Mouse (Mus musculus): ENCODE data around the gene Bax. TPM values are rescaled to one million over a fixed set of nuclear protein-coding genes. Genes with fewer than 3 reads are reported as not detected.

Bax gene
- total and polyA plus RNA-seq, 2 experiments from 2014 or later = 131 to 253 TPM

- TF ChIP-seq CTCF (IDR thresholded peaks at IDR 0.05; ENCODE audit: low read depth) = no peak
- Histone ChIP-seq H3K27ac (no peak overlapping the region), H3K4me2 (ENCODE audit: low read depth, low read length) (no peak overlapping the region), H3K4me3 (ENCODE audit: low read length) (no peak overlapping the region), H3K9ac (replicated peaks; ENCODE audit: low read length) (no peak overlapping the region), H3K4me1 (ENCODE audit: insufficient read depth, low read length) (no peaks in the 10 kb centered on the region), H3K27me3 (ENCODE audit: insufficient read depth, low read length) (peaks cover 25% of the 10 kb centered on the region), H3K36me3 (ENCODE audit: insufficient read depth, low read length) (peaks cover 40% of the 10 kb centered on the region), H3K9me3 (ENCODE audit: low read length) (no peaks in the 10 kb centered on the region)
- ATAC-seq (no peak), DNase-seq (ENCODE audit: low spot score) (no peak)
- WGBS = 17% methylated on average over 27 of the region's 27 CpGs
These were observed 46.7 kb downstream of the Bax start for GRCm38 (mm10) chr7:45419859-45420614.

DNA sequence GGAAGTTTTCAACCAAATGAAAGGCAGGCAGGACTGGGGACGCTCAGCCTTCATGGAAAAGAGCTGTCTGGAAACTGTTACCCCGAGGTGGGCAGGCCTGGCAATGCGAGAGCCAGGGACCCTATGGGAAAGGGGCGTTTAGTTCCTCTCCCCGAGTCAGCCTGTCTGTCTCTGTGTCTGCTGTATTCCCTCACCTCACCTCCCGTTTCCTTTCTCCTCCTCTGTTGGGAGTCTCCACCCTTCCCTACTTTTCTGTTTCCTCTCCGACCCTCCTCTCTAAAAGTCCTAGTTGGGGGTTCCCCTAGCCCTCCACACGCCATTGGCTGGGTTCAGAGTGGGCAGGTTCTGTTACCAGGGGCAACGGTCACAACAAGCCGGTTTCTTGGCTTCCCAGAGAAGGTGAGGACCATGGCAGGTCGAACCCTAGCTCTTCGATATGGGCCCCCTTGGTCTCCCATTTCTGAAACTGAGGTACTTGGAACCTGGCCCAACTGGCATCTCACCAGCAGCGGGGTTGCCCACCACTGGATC, 48.7 kb downstream of the Bax start:
- no peak overlapping the region for H3K4me2 ChIP-seq (ENCODE audit: low read depth, low read length)
- peaks cover 45% of the 10 kb centered on the region for H3K27me3 ChIP-seq (ENCODE audit: insufficient read depth, low read length)
- no peak for ATAC-seq
- no peak for TF ChIP-seq CTCF (IDR thresholded peaks at IDR 0.05; ENCODE audit: low read depth)
- H3K9ac ChIP-seq (replicated peaks; ENCODE audit: low read length) = no peak overlapping the region
- H3K36me3 ChIP-seq (ENCODE audit: insufficient read depth, low read length) = peaks cover 21% of the 10 kb centered on the region
- no peak overlapping the region for H3K4me3 ChIP-seq (ENCODE audit: low read length)
- no peaks in the 10 kb centered on the region for H3K9me3 ChIP-seq (ENCODE audit: low read length)
- DNase-seq (ENCODE audit: low spot score) = no peak
- peaks cover 10% of the 10 kb centered on the region for H3K4me1 ChIP-seq (ENCODE audit: insufficient read depth, low read length)
- WGBS = 10% methylated on average over 13 of the region's 13 CpGs
- H3K27ac ChIP-seq = no peak overlapping the region

GRCm38 (mm10) chr7:45415636-45416035, 51.1 kb downstream of the Bax start:
- H3K36me3 ChIP-seq (ENCODE audit: insufficient read depth, low read length) = no peaks in the 10 kb centered on the region
- peaks cover 10% of the 10 kb centered on the region for H3K4me1 ChIP-seq (ENCODE audit: insufficient read depth, low read length)
- ATAC-seq = no peak
- no peak for TF ChIP-seq CTCF (IDR thresholded peaks at IDR 0.05; ENCODE audit: low read depth)
- H3K9ac ChIP-seq (replicated peaks; ENCODE audit: low read length) = no peak overlapping the region
- peaks cover 59% of the 10 kb centered on the region for H3K27me3 ChIP-seq (ENCODE audit: insufficient read depth, low read length)
- no peaks in the 10 kb centered on the region for H3K9me3 ChIP-seq (ENCODE audit: low read length)
- WGBS = 14% methylated on average over 37 of the region's 37 CpGs
- H3K4me2 ChIP-seq (ENCODE audit: low read depth, low read length) = peak overlapping the region; percentile 1; the same call in 1 of the 2 replicates
- H3K4me3 ChIP-seq (ENCODE audit: low read length) = peak overlapping the region; percentile 10; the same call in 1 of the 2 replicates
- H3K27ac ChIP-seq = no peak overlapping the region
- DNase-seq (ENCODE audit: low spot score) = no peak

- DNase-seq (ENCODE audit: low spot score) (no peak), ATAC-seq (no peak)
- H3K9ac ChIP-seq (replicated peaks; ENCODE audit: low read length) = no peak overlapping the region
- no peaks in the 10 kb centered on the region for H3K9me3 ChIP-seq (ENCODE audit: low read length)
- TF ChIP-seq CTCF (IDR thresholded peaks at IDR 0.05; ENCODE audit: low read depth) = no peak
- no peak overlapping the region for H3K4me2 ChIP-seq (ENCODE audit: low read depth, low read length)
- 44% methylated on average over 12 of the region's 12 CpGs for WGBS
- H3K4me1 ChIP-seq (ENCODE audit: insufficient read depth, low read length) = peaks cover 10% of the 10 kb centered on the region
- H3K4me3 ChIP-seq (ENCODE audit: low read length) = no peak overlapping the region
- peaks cover 62% of the 10 kb centered on the region for H3K27me3 ChIP-seq (ENCODE audit: insufficient read depth, low read length)
- no peak overlapping the region for H3K27ac ChIP-seq
- no peaks in the 10 kb centered on the region for H3K36me3 ChIP-seq (ENCODE audit: insufficient read depth, low read length)
These were observed 51.9 kb downstream of the Bax start for GRCm38 (mm10) chr7:45414740-45415224.

DNA sequence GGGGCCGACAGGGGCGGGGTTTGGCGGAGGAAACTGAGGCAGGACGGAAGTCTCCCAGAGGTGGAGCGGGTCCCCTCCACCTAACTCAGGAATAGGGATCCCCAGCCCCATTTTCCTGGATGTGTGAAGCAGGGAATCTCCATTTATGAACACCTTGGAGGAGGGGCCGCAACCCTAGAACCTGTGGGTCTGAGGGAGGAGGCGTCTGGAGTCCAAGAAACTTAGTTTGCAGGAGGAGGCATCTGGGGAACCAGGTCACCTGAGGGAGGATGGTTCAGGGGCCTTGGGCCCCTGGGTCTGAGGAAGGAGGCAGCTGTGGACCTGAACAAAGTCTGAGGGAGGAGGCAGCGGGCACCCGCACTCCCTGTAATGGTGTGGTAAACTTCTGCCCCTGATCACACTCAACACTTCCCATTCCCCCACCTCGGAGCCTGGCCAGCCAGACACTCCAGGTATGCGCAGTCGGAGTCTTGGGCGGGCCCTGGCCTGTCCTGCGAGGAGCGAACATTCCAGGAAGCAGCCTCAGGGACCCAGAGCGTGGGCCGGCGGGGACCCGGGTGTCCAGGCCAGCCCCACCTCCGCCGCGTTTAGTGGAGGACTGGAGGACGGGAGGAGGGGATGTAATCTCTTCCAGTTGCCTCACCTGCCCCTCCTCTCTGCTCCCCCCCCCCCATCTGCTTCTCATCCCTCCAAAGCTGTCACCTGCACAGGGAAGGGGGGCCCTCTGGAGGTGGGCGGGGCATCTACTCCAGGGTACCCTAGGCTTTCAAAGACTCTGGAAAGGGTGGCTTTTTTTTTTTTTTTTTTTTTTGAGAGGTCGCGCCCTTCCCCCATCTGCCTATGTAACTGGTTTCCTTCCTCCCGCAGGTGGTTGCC, 52.6 kb downstream of the Bax start:
- no peak for DNase-seq (ENCODE audit: low spot score)
- no peaks in the 10 kb centered on the region for H3K9me3 ChIP-seq (ENCODE audit: low read length)
- H3K27me3 ChIP-seq (ENCODE audit: insufficient read depth, low read length) = peaks cover 69% of the 10 kb centered on the region
- H3K9ac ChIP-seq (replicated peaks; ENCODE audit: low read length) = peak overlapping the region; percentile 54
- TF ChIP-seq CTCF (IDR thresholded peaks at IDR 0.05; ENCODE audit: low read depth) = no peak
- no peaks in the 10 kb centered on the region for H3K36me3 ChIP-seq (ENCODE audit: insufficient read depth, low read length)
- no peak for ATAC-seq
- peak overlapping the region; percentile 49 for H3K4me3 ChIP-seq (ENCODE audit: low read length)
- WGBS = 2% methylated on average over 27 of the region's 27 CpGs
- H3K4me2 ChIP-seq (ENCODE audit: low read depth, low read length) = peak overlapping the region; percentile 84
- H3K4me1 ChIP-seq (ENCODE audit: insufficient read depth, low read length) = peaks cover 10% of the 10 kb centered on the region
- H3K27ac ChIP-seq = no peak overlapping the region

- TF ChIP-seq CTCF (IDR thresholded peaks at IDR 0.05; ENCODE audit: low read depth) = no peak
- Histone ChIP-seq H3K4me1 (ENCODE audit: insufficient read depth, low read length) (peaks cover 10% of the 10 kb centered on the region), H3K9me3 (ENCODE audit: low read length) (no peaks in the 10 kb centered on the region), H3K27me3 (ENCODE audit: insufficient read depth, low read length) (peaks cover 73% of the 10 kb centered on the region), H3K4me2 (ENCODE audit: low read depth, low read length) (peak within 1 kb of the TSS; percentile 84), H3K36me3 (ENCODE audit: insufficient read depth, low read length) (no peaks in the 10 kb centered on the region), H3K9ac (replicated peaks; ENCODE audit: low read length) (peak within 1 kb of the TSS; percentile 54), H3K27ac (no peak within 1 kb of the TSS), H3K4me3 (ENCODE audit: low read length) (peak within 1 kb of the TSS; percentile 49)
- 3% methylated on average over 37 of the region's 45 CpGs for WGBS
- peak; percentile 38 for DNase-seq (ENCODE audit: low spot score)
- ATAC-seq = peak; percentile 36; the same call in 1 of the 2 replicates
These were observed 53.4 kb downstream of the Bax start, which contains the start of gene Ntf5 for GRCm38 (mm10) chr7:45413113-45413863. TSS of gene Ntf5 (plus strand) at chr7:45413695.
